Mouse (Mus musculus) olfactory bulb, adult 2 months (tissue): ENCODE results near the gene Nedd4.

Experiments
- CTCF ChIP-seq: fragments of 200-500 bp; IDR thresholded peaks from 2 replicates; pipeline ENCODE4 v1.5.1; 2012; ENCODE audit warnings: low read depth, mild to moderate bottlenecking, low read length, moderate library complexity; ENCODE audit not compliant: insufficient read depth
- POLR2A ChIP-seq: fragments of 200-500 bp; IDR thresholded peaks from 2 replicates; pipeline ENCODE4 v1.6.1; 2012; ENCODE audit warnings: mild to moderate bottlenecking, low read depth, low read length, moderate library complexity; ENCODE audit not compliant: insufficient read depth

DNA sequence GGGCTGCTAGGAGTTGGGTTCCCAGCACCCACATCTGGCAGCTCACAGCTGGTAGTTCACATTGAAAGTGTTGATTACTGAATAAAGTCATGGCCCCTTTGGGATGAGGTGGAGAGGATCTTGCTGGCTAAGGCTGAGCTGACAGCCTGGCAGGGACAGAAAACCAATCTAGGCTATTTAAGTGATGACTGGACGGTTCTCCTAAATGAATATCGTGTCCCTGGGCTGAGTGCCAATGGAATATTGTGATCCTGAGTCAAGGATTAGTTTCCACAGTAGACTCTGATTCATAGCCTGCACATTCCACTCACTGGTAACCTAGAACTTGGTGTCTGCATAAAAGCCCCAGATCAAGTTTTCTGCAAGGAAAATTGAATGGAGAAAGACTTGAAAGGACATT, 39.9 kb downstream of the Nedd4 start:
- TF ChIP-seq POLR2A (no peak), CTCF (no peak)
